Comparison of ENCODE assay signal across 8 mouse cellular contexts in the genomic region with DNA sequence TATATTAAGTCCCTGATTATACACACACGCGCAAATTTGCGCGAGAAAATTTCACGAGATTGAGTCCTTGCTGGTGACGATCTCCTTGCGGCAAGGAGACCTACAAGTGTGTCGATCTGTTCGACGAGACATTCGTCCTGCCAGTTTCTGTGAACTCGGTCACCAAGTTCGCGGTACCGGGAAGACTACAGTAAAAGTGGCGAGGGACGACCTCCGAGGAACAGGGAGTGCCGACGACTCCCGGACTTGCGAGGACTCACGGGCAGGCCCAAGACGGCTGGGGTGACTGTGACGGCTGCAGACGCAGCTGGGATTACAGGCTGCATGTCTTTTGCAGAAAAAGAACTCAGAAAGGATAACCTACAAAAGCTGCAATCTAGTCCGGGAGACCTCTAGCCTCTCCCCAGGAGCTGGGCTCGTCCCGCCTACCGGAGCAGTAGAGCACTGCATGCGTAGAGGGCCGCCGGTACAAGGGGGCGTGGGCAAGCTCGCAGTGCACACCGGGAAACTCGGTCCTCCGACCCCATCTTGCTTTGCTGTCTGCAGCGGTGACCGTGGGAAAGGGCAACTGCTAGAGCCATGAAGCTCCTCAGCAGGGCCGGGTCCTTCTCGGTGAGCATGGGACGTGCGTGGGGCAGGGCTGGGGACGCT. TPM values are rescaled to one million over a fixed set of nuclear protein-coding genes. Genes with fewer than 3 reads are reported as not detected.
DNase-seq lines count a peak whose midpoint lies in the region; ATAC-seq and TF ChIP-seq lines count a peak whose summit lies in the region.

Gene Uqcrc2, plus strand, starts transcription at position 466 of the 651 bp plus-strand sequence.

- peak within 1 kb of the TSS; percentile 92 for H3K9ac ChIP-seq in kidney, embryonic 15.5 days

- TF ChIP-seq POLR2A in bone marrow macrophage, adult 2 months (IDR thresholded peaks at IDR 0.05; ENCODE audit: borderline replicate concordance, low read depth, low read length) = no peak
- peak; percentile 84 for TF ChIP-seq POLR2A in embryonic fibroblast, embryonic 13.5 days (IDR thresholded peaks at IDR 0.05; ENCODE audit: low read depth, low read length)

- peak within 1 kb of the TSS; percentile 77 for H3K4me2 ChIP-seq in kidney, embryonic 15.5 days

- H3K4me1 ChIP-seq in bone marrow macrophage, adult 2 months (ENCODE audit: control insufficient read depth, insufficient read depth, low read length) = peaks cover 7% of the 10 kb centered on the region
- no peaks in the 10 kb centered on the region; the same call in 1 of the 2 replicates for H3K4me1 ChIP-seq in embryonic fibroblast, embryonic 13.5 days (ENCODE audit: control insufficient read depth, insufficient read depth, low read length)
- peaks cover 9% of the 10 kb centered on the region for H3K4me1 ChIP-seq in heart, embryonic 10.5 days
- H3K4me1 ChIP-seq in kidney, embryonic 15.5 days = peaks cover 14% of the 10 kb centered on the region

- DNase-seq in A20 (ENCODE audit: low read depth, low spot score) = peak; percentile 93
- DNase-seq in heart, embryonic 10.5 days (ENCODE audit: low spot score) = peak; percentile 97
- DNase-seq in liver = peak; percentile 94
- DNase-seq in spleen, postnatal 4 days (ENCODE audit: low spot score in 2 of 2) = peak; percentile 85 to 92

- H3K27me3 ChIP-seq in heart, embryonic 10.5 days (ENCODE audit: insufficient read depth, poor library complexity, severe bottlenecking) = no peaks in the 10 kb centered on the region
- H3K27me3 ChIP-seq in kidney, embryonic 15.5 days = no peaks in the 10 kb centered on the region

- peak within 1 kb of the TSS; percentile 89 for H3K4me3 ChIP-seq in bone marrow macrophage, adult 2 months (ENCODE audit: insufficient read depth, low read length)
- peak within 1 kb of the TSS; percentile 82 for H3K4me3 ChIP-seq in embryonic fibroblast, embryonic 13.5 days (ENCODE audit: insufficient read depth, low read length)
- H3K4me3 ChIP-seq in heart, embryonic 10.5 days = peak within 1 kb of the TSS; percentile 97
- peak within 1 kb of the TSS; percentile 97 for H3K4me3 ChIP-seq in kidney, embryonic 15.5 days (replicated peaks)

- H3K36me3 ChIP-seq in heart, embryonic 10.5 days = peaks cover 24% of the 10 kb centered on the region
- H3K36me3 ChIP-seq in kidney, embryonic 15.5 days = peaks cover 25% of the 10 kb centered on the region

- no peak for TF ChIP-seq CTCF in bone marrow macrophage, adult 2 months (IDR thresholded peaks at IDR 0.05; ENCODE audit: low read depth, low read length)
- TF ChIP-seq CTCF in embryonic fibroblast, embryonic 13.5 days (IDR thresholded peaks at IDR 0.05; ENCODE audit: borderline replicate concordance, insufficient read depth, low read length) = no peak

- peak within 1 kb of the TSS; percentile 76 for H3K27ac ChIP-seq in bone marrow macrophage, adult 2 months (ENCODE audit: insufficient read depth, low read depth, low read length)
- peak within 1 kb of the TSS; percentile 88 for H3K27ac ChIP-seq in embryonic fibroblast, embryonic 13.5 days (ENCODE audit: insufficient read depth, low read length)
- H3K27ac ChIP-seq in heart, embryonic 10.5 days = peak within 1 kb of the TSS; percentile 99
- H3K27ac ChIP-seq in kidney, embryonic 15.5 days = peak within 1 kb of the TSS; percentile 97

- ATAC-seq in kidney, embryonic 15.5 days (replicated peaks; ENCODE audit: low FRiP score) = peak; percentile 100
- ATAC-seq in monocyte, adult 5-6 weeks (replicated peaks; ENCODE audit: insufficient number of reproducible peaks, low FRiP score, low TSS enrichment, poor library complexity, severe bottlenecking) = peak; percentile 97

- no peaks in the 10 kb centered on the region for H3K9me3 ChIP-seq in heart, embryonic 10.5 days
- no peaks in the 10 kb centered on the region for H3K9me3 ChIP-seq in kidney, embryonic 15.5 days (replicated peaks)

- under 1% methylated on average over 45 of the region's 45 CpGs for WGBS in heart, embryonic 10.5 days
- WGBS in kidney, embryonic 15.5 days = under 1% methylated on average over 45 of the region's 45 CpGs

RNA-seq across cellular contexts. Expression of gene Uqcrc2, which starts in this region (rescaled TPM):
- polyA plus RNA-seq in bone marrow macrophage, adult 2 months (2012; ENCODE audit: insufficient read depth, insufficient read length, missing spikeins) = 75.3 and 99.8 TPM in 2 replicates
- polyA plus RNA-seq in embryonic fibroblast, embryonic 13.5 days (2011; ENCODE audit: insufficient read length, low read depth, missing spikeins) = 176 and 203 TPM in 2 replicates
- 310 and 390 TPM in 2 replicates for polyA plus RNA-seq in heart, embryonic 10.5 days (2016; fragmentation: Nextera tagmentation; extraction: Ambion mirVana)
- polyA plus RNA-seq in kidney, embryonic 15.5 days (2015; fragmentation: Nextera tagmentation; extraction: Ambion mirVana) = 241 and 250 TPM in 2 replicates
- total RNA-seq in monocyte, adult 5-6 weeks (2017) = 83.2 to 96.9 TPM (median 91.7 TPM) in 3 replicates

Comparison
In these comparisons a context has a peak if more than half of its experiments do, and no peak if none do; other contexts are left out.
1. Peak in every context shown above with its lines: DNase-seq, ATAC-seq, H3K4me3 ChIP-seq and H3K27ac ChIP-seq.